Mouse (Mus musculus): ENCODE data around the gene Rasal2.

The Rasal2 gene

GRCm38 (mm10) chr1:157439973-157440641, 27.7 kb upstream of the Rasal2 start:
- in situ Hi-C loops (cut with MseI, MboI) = no loop called here

- in situ Hi-C loops (cut with MseI, MboI) = no loop called here
Measured at GRCm38 (mm10) chr1:157439101-157439500, 26.7 kb upstream of the Rasal2 start.

DNA sequence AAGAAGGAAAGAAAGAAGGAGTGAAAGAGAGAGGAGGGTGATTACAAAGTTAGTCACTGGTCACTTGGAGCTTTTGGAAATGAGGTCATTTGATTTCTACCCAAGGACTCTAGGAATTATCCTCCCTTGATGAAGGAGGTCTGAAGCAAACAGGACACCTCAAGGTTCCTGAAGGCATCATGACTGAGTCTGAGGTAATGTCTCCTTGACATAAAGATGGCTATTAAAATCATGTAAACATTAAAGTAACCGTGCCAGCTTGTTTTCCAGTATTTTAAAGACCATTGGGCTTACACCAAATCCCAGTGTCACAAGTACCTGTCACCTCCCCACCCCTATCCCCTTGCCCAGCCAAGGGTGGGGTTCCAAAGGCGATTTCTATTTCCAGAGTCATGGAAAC, 25.9 kb upstream of the Rasal2 start:
- in situ Hi-C loops (cut with MseI, MboI) = no loop called here

DNA sequence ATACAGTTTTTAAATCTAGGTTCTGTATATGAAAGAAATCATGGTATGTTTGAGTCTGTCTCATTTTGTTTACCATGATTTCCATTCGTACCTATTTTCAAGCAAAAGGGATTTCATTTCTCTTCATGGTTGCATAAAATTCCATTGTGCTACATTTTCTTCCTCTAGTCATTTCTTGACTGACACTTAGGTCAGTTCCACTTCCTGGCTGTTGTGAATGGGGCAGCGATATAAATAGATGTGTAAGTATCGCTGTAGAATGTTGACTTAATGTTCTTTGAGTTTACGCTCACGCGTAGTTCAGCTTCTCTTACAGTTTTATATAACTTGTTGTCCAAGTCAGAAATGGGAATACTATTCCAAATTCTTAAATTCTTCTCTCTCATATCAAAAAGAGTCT, 23.5 kb upstream of the Rasal2 start:
- in situ Hi-C loops (cut with MseI, MboI) = no loop called here

DNA sequence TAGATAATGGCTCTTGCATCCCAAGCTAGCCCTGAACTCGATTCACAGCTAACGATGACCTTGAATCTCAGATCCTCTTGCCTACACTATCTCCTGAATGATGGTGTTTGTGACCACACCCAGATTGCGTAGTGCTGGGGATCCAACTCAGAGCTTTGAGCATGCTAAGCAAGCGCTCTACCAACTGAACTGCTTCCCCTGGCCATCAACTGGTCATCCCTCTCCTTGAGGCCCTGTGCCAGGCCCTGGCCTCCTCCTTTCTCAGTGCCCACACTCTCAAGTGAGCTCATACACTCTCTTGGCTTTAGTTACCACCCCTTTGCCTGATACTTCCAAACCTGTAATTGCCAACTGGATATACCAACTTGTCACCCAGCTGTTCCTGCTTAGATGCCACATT, 22.0 kb upstream of the Rasal2 start:
- in situ Hi-C loops (cut with MseI, MboI) = no loop called here

DNA sequence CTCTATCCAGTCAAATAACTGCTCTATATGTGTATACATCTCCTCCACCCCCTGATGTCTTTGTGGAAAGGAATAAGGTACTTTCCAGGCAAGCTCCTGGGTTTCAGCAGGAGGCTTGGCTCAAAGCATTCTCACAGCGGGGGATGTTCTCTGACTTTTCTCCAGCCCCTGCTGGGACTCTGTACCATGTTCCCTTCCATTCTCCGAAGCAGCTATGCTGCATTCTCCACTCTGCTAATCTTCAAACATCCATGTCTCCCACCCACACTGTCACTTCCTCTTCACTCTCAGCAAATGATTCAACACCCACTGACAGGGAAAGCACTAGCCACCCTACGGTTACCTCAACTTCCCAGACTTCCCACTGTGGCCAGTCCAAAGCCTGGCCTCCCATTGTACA, 20.9 kb upstream of the Rasal2 start:
- in situ Hi-C loops (cut with MseI, MboI) = no loop called here

DNA sequence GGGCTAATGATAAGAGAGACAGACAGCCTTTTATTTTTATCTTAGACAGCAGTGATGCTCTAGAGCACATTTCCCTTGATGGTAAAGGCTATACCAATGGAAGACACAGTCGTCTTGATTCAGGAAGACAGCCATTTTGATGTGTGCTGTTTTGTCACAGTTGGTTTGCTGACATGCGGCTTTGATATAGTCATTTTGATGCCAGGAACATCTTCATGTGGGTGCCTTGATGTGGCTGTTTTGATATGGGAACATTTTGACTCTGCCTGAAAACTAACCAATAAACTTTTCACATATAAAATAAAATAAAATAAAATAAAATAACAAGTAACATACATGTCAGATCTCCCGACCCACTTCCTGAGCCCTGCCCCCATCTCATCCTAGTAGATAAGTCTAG, 16.0 kb upstream of the Rasal2 start:
- in situ Hi-C loops (cut with MseI, MboI) = no loop called here

DNA sequence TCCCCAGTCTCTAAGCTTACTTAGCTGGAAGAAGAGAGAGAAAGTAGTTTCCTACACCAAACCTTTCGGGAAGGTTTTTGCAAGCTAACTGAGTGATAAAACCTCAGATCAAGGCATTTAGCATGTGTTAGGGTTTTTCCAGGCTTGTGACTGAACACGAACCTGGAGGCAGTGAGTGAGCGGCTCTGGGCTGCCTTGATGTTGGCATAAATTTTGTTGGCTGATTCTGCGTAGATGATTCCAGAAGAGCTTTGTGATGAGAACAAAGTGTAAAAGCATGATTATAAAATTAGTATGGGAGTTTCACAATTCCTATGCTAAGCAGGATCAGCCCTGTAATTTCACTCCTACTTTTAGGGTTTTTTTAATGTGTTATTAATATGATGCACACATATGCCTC, 15.2 kb upstream of the Rasal2 start:
- in situ Hi-C loops (cut with MseI, MboI) = no loop called here

GRCm38 (mm10) chr1:157426933-157427332, 14.5 kb upstream of the Rasal2 start:
- in situ Hi-C loops (cut with MseI, MboI) = no loop called here

- in situ Hi-C loops (cut with MseI, MboI) = no loop called here
Measured at GRCm38 (mm10) chr1:157425741-157426427, 13.5 kb upstream of the Rasal2 start.

- in situ Hi-C loops (cut with MseI, MboI) = no loop called here
Measured at GRCm38 (mm10) chr1:157417861-157418260, 5.5 kb upstream of the Rasal2 start.

DNA sequence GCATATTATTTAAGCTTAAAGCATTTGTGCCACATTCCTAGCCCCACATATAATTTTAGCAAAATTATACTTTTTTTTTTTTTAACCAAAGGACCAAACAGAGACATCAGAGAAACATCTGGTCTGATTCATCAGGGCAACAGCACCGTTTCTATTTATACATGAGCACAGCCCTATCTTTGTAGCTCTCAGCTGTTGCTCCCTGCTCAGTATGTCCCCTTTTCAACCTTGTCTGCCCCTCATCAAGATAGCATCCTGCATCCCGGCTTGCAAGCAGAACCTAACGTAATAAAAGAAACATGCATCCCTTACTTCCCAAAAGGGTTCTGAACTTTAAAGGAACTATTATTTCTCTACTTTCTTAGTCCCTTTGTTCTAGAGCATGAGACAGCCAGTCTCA, 5.0 kb upstream of the Rasal2 start:
- in situ Hi-C loops (cut with MseI, MboI) = no loop called here

DNA sequence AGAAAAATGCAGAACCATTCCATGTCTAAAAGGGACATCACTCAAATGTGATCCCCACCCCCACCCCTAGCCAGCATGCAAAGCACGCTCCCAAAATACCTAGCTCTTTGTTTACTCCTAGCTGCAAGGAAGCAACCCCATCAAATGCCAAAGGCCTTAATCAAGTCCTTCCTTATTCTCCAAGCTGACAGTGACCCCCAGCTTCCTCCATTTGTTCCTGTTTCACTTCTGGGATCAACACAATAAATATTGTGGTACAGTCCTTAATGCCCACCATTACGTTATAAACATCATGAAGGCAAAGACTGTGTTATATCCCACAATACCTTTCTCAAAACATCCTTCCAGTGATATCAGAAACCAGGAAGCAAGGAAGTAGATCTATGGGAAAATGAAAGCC, 4.2 kb upstream of the Rasal2 start:
- in situ Hi-C loops (cut with MseI, MboI) = no loop called here

- in situ Hi-C loops (cut with MseI, MboI) = no loop called here
Measured at GRCm38 (mm10) chr1:157415771-157416170, 3.4 kb upstream of the Rasal2 start.

GRCm38 (mm10) chr1:157411711-157412380, 549 bp downstream of the Rasal2 start:
- in situ Hi-C loops (cut with MseI, MboI) = no loop called here

DNA sequence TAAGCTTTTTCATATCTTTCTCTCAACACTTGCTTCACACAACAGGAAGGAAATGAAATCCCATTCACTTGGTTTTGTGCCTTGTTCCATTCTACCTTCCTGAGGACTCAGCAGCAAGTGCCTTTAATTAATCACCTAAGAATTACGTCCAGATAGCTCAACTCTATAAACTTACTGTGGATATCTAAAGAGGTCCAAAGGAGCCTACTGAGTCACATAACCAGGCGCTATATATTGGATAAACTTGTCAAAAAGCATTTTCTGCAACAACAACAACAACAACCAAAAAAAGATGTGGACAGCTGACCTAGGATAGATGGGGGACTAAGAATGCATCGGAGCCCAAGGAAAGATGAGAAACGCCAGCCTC, 1.1 kb downstream of the Rasal2 start:
- in situ Hi-C loops (cut with MseI, MboI) = no loop called here

- in situ Hi-C loops (cut with MseI, MboI) = no loop called here
Measured at GRCm38 (mm10) chr1:157410937-157411336, 1.5 kb downstream of the Rasal2 start.

GRCm38 (mm10) chr1:157409648-157410047, 2.7 kb downstream of the Rasal2 start:
- in situ Hi-C loops (cut with MseI, MboI) = no loop called here

DNA sequence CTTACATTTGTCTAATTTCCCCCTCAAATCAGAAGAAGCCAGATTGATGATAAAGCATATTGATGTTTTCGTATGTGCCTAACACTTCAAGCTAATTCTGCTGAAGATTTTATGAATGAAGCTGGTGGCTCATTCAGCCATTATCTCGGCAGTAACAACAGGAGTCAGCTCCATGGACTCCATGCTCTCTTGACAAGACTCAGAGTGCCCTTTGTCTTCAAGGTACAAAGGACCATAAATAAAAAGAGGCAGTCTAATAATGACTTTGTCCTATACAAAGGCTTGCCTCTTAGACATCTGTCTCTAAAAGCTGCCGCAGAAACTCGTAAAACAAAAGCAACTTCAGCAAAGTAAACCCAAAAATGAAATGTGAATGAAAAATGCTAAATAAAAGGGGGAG, 24.4 kb downstream of the Rasal2 start:
- in situ Hi-C loops (cut with MseI, MboI) = no loop called here

DNA sequence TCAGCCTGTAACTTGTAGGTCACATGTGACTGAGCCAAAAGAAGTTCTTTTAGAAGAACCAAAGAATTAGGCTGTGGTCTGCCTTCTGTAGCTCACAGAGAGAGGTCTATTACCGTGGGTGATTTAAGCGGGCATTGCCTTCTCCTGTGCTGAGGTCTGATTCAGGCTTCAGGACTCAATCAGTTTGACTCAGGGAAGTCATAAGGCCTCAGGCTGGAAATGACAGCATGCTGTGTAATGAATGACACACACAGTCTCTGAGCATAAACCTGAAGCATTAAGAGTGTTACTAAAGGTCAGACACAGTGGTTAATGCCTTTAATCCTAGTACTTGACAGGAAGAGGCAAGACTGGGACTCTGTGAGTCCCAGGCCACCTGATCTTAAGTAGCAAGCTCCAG, 31.7 kb downstream of the Rasal2 start:
- in situ Hi-C loops (cut with MseI, MboI) = no loop called here

- in situ Hi-C loops (cut with MseI, MboI) = no loop called here
Measured at GRCm38 (mm10) chr1:157370397-157370796, 42.0 kb downstream of the Rasal2 start.

DNA sequence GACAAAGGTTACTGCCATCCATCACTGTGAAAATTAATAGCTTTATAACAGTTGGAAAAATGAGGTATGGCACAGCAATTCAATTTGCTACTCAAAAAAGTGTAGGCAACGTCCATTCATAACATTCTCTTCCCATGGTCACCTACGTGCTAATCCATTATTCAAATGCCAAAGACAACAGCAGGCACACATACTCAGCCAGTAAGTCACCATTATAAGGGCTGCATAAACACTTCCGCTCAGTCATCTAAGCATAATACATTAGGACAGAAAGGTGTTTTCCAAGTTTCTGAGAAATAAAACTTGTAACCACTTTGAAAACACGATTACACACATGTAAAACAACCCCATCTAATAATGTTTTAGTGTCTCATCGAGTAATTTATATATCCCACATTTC, 44.1 kb downstream of the Rasal2 start:
- in situ Hi-C loops (cut with MseI, MboI) = no loop called here

DNA sequence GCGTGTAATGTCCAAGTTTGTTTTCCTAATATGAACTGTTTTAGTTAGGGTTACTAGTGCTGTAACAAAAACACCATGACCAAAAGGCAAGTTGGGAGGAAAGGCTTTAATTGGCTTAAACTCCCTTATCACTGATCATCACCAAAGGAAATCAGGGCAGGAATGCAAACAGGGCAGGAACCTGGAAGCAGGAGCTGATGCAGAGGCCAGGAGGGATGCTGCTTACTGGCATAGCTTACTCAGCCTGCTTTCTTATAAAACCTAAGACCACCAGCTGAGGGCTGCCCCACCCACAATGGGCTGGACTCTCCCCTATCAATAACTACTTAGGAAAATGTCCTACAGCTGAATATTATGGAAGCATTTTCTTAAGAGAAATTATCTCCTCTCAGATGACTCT, 65.7 kb downstream of the Rasal2 start:
- in situ Hi-C loops (cut with MseI, MboI) = no loop called here

All from mouse trophoblast stem cell (cell line).